Mouse (Mus musculus): ENCODE measurements around the gene Akr1c19. TPM values are rescaled to one million over a fixed set of nuclear protein-coding genes. Genes with fewer than 3 reads are reported as not detected.
"Not testable (repeated sequence)": the region's sequence is repeated elsewhere in the genome, so short reads cannot be mapped to it uniquely, and the experiment has no call there.

The Akr1c19 gene
- total RNA-seq (2021): 1 to 10 TPM; 1.2 to 1.5 TPM

GRCm38 (mm10) chr13:4228441-4228840 lies at the start of gene Akr1c19:
TSS of gene Akr1c19 (plus strand) at chr13:4228700.
- peak; percentile 9 for DNase-seq

- DNase-seq: not testable (repeated sequence)
Observed at GRCm38 (mm10) chr13:4181321-4181720, 47.2 kb upstream of the Akr1c19 start.

- peak; percentile 4 for DNase-seq
Observed at GRCm38 (mm10) chr13:4183116-4183515, 45.4 kb upstream of the Akr1c19 start.

GRCm38 (mm10) chr13:4186641-4187411 lies 41.7 kb upstream of the Akr1c19 start:
- peak; percentile 5 for DNase-seq

- peak; percentile 14 for DNase-seq
Observed at GRCm38 (mm10) chr13:4188174-4188573, 40.3 kb upstream of the Akr1c19 start.

- DNase-seq: no peak
Observed at GRCm38 (mm10) chr13:4190904-4191303, 37.6 kb upstream of the Akr1c19 start, which contains the start of gene Akr1c13. TSS of gene Akr1c13 (plus strand) at chr13:4191150.

- DNase-seq: no peak
Observed at GRCm38 (mm10) chr13:4192511-4192910, 36.0 kb upstream of the Akr1c19 start.

- no peak for DNase-seq
Observed at GRCm38 (mm10) chr13:4206147-4206903, 22.2 kb upstream of the Akr1c19 start.

- DNase-seq: no peak
Observed at GRCm38 (mm10) chr13:4211560-4212299, 16.8 kb upstream of the Akr1c19 start.

- DNase-seq: no peak
Observed at GRCm38 (mm10) chr13:4212309-4212708, 16.2 kb upstream of the Akr1c19 start.

- DNase-seq: not testable (repeated sequence)
Observed at GRCm38 (mm10) chr13:4215496-4215895, 13.0 kb upstream of the Akr1c19 start.

- no peak for DNase-seq
Observed at GRCm38 (mm10) chr13:4230841-4231623, 2.5 kb downstream of the Akr1c19 start.

GRCm38 (mm10) chr13:4233135-4233534 lies 4.6 kb downstream of the Akr1c19 start:
- no peak for DNase-seq

- DNase-seq: no peak
Observed at GRCm38 (mm10) chr13:4233536-4234172, 5.2 kb downstream of the Akr1c19 start.

GRCm38 (mm10) chr13:4244861-4245559 lies 16.5 kb downstream of the Akr1c19 start:
- peak; percentile 15 for DNase-seq

- DNase-seq: no peak
Observed at GRCm38 (mm10) chr13:4249347-4249746, 20.8 kb downstream of the Akr1c19 start.

GRCm38 (mm10) chr13:4256894-4257293 lies 28.4 kb downstream of the Akr1c19 start:
- not testable (repeated sequence) for DNase-seq

- no peak for DNase-seq
Observed at GRCm38 (mm10) chr13:4257349-4257748, 28.8 kb downstream of the Akr1c19 start.

- DNase-seq: no peak
Observed at GRCm38 (mm10) chr13:4264612-4265011, 36.1 kb downstream of the Akr1c19 start.

GRCm38 (mm10) chr13:4265047-4265446 lies 36.5 kb downstream of the Akr1c19 start:
- DNase-seq: no peak

GRCm38 (mm10) chr13:4265455-4265854 lies 37.0 kb downstream of the Akr1c19 start:
- not testable (repeated sequence) for DNase-seq

Measured in heart, postnatal 4 days (tissue).